Mouse (Mus musculus) erythroid progenitor cell, adult 5-6 weeks (primary cell): ENCODE data around the gene Gm20388. TPM values are rescaled to one million over a fixed set of nuclear protein-coding genes. Genes with fewer than 3 reads are reported as not detected.

Experiments used
- ATAC-seq: replicated peaks from 2 replicates; pipeline ENCODE4 v1.8.0; 2016; ENCODE audit warnings: moderate number of reproducible peaks, mild to moderate bottlenecking, moderate TSS enrichment, inconsistent platforms; ENCODE audit not compliant: poor library complexity, low FRiP score, severe bottlenecking
- total RNA-seq, 2 experiments: library from RNA; stranded (forward) in 1 of 2; stranded (reverse) in 1 of 2; fragments of 150-400 nt in 1 of 2; fragments of 186-747, 209-891 nt in 1 of 2; gene quantifications; 2 replicates each; pipeline versions ENCODE4 v1.2.3 to v1.2.4; 2015 to 2017; ENCODE audit warnings: low replicate concordance in 2 of 2

Gm20388 gene
- total RNA-seq, 2 experiments from 2014 or later = 4.2 TPM; not detected in 1

- ATAC-seq = no peak
Observed at GRCm38 (mm10) chr8:121948321-121949145, 2037.9 kb downstream of the Gm20388 start.

GRCm38 (mm10) chr8:121949222-121949800, 2038.7 kb downstream of the Gm20388 start, which contains the start of gene Banp:
Gene Banp (plus strand): TSS chr8:121949750.
- no peak for ATAC-seq

GRCm38 (mm10) chr8:121949941-121950748, 2039.5 kb downstream of the Gm20388 start:
- ATAC-seq = peak; percentile 84

GRCm38 (mm10) chr8:121950749-121951655, 2040.4 kb downstream of the Gm20388 start:
- ATAC-seq = peak; percentile 6; the same call in 1 of the 2 replicates

GRCm38 (mm10) chr8:121951656-121952009, 2041.0 kb downstream of the Gm20388 start:
- no peak for ATAC-seq

GRCm38 (mm10) chr8:121952122-121952521, 2041.5 kb downstream of the Gm20388 start:
- no peak for ATAC-seq

- no peak for ATAC-seq
Observed at GRCm38 (mm10) chr8:121952800-121953199, 2042.2 kb downstream of the Gm20388 start.

GRCm38 (mm10) chr8:121953821-121954545, 2043.3 kb downstream of the Gm20388 start:
- no peak for ATAC-seq

GRCm38 (mm10) chr8:121954981-121955555, 2044.4 kb downstream of the Gm20388 start:
- no peak for ATAC-seq

GRCm38 (mm10) chr8:121955825-121956500, 2045.3 kb downstream of the Gm20388 start:
- no peak for ATAC-seq

GRCm38 (mm10) chr8:121958395-121958794, 2047.8 kb downstream of the Gm20388 start:
- ATAC-seq = no peak

GRCm38 (mm10) chr8:121962892-121963291, 2052.3 kb downstream of the Gm20388 start:
- no peak for ATAC-seq

- ATAC-seq = no peak
Observed at GRCm38 (mm10) chr8:121964716-121965512, 2054.3 kb downstream of the Gm20388 start.

GRCm38 (mm10) chr8:121966110-121966509, 2055.5 kb downstream of the Gm20388 start:
- ATAC-seq = no peak

- ATAC-seq = no peak
Observed at GRCm38 (mm10) chr8:121966714-121967448, 2056.2 kb downstream of the Gm20388 start.

- no peak for ATAC-seq
Observed at GRCm38 (mm10) chr8:121967977-121968376, 2057.3 kb downstream of the Gm20388 start.
